Mouse (Mus musculus): Measurements from ENCODE around the gene Eif4g1. TPM values are rescaled to one million over a fixed set of nuclear protein-coding genes. Genes with fewer than 3 reads are reported as not detected.
A peak's percentile ranks its signal among the peaks of the same experiment; 100 is the strongest.

The Eif4g1 gene
- polyA plus RNA-seq, 2 experiments = 65.1 to 101 TPM

DNA sequence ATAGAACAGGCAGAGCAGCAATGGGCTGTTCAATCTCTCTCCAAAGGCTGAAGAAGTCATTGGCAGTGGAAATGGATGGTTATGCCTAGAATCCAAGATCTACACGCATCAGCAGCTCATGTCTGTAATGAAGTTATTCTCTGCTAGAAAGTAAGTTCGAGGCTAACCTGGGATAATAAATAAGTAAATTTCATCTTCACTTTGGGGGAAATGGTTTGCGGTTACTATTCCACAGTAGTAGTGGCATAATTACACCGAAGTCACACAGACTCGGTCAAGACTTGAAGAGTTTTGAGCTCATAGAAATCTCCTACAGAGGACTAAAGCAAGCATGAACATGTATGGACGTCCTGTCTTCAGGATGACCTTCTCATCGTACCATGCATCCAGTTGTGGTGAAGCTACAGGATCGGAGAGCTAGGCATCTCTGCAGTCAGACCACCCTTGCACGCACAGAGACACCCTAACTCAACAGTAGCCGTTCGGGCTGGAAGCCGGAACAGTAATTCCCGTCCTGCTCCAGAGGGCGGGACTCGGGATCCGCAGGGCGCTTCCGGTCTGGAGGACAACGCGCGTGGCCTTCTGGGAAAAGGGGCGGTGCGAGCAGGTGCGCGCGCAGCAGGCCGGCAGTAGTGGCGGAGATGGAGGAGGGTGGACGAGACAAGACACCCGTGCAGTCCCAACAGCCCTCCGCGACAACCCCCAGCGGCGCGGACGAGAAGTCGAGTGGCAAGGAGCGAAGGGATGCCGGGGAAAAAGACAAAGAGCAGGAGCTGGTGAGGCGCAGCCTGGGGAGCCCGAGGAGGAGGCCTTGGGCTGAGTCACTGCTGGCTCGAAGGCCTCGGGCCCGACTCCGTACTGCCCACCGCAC lies 16.8 kb upstream of the Eif4g1 start, which contains the start of gene Psmd2:
TSS of gene Psmd2 (plus strand) at position 577 of the 871 bp plus-strand sequence.
- H3K36me3 ChIP-seq (replicated peaks; ENCODE audit: control insufficient read depth, insufficient read depth, low read depth) = peaks cover 17% of the 10 kb centered on the region
- ATAC-seq (ENCODE audit: insufficient read depth) = peak; percentile 97
- peak within 1 kb of the TSS; percentile 69 for H3K4me2 ChIP-seq (ENCODE audit: low read depth)
- peaks cover 7% of the 10 kb centered on the region in 2 experiments; a peak in 3 of 4 replicates for H3K4me1 ChIP-seq (replicated peaks; ENCODE audit: control insufficient read depth in 2 of 2, insufficient read depth in 2 of 2, low read length in 1 of 2)
- H3K9ac ChIP-seq (replicated peaks) = peak within 1 kb of the TSS; percentile 82
- DNase-seq (ENCODE audit: low read depth in 3 of 3, low spot score in 3 of 3) = peak; percentile 85 to 86 (median 86)
- no peak for TF ChIP-seq EP300 (IDR thresholded peaks at IDR 0.05; ENCODE audit: low read depth)
- TF ChIP-seq CTCF (IDR thresholded peaks at IDR 0.05; ENCODE audit: low read depth) = peak; percentile 34
- peak within 1 kb of the TSS; percentile 51 for H3K27ac ChIP-seq
- no peaks in the 10 kb centered on the region for H3K27me3 ChIP-seq (ENCODE audit: control insufficient read depth, insufficient read depth, low read length)
- peak within 1 kb of the TSS; percentile 80 to 96 for H3K4me3 ChIP-seq (ENCODE audit: insufficient read depth in 1 of 2, low read depth in 2 of 2, low read length in 2 of 2)
- 1% methylated on average over 46 of the region's 46 CpGs for WGBS (ENCODE audit: insufficient replicate concordance)
- no peaks in the 10 kb centered on the region for H3K9me3 ChIP-seq (ENCODE audit: control insufficient read depth, low read length)

DNA sequence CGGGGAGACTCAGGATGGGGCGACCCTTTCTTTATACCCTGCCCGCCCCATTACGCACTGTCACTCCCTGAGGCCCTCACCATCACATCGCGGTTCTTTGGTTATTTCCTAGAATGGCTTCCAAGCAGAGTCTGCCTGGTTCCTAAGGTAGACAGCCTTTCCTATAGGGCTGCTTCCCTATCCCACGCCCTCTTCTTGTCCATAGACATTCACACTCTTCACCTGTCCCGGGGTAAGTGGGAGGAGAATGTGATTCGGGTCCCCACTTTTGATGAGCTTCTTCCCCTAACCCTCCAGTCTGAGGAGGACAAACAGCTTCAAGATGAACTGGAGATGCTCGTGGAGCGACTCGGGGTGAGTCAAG lies 16.2 kb upstream of the Eif4g1 start:
- DNase-seq (ENCODE audit: low read depth in 3 of 3, low spot score in 3 of 3) (no peak), ATAC-seq (ENCODE audit: insufficient read depth) (peak; percentile 39; the same call in 1 of the 2 replicates)
- TF ChIP-seq CTCF (IDR thresholded peaks at IDR 0.05; ENCODE audit: low read depth) = no peak
- TF ChIP-seq EP300 (IDR thresholded peaks at IDR 0.05; ENCODE audit: low read depth) = no peak
- 7% methylated on average over 12 of the region's 12 CpGs for WGBS (ENCODE audit: insufficient replicate concordance)
- no peak overlapping the region; the same call in 1 of the 2 replicates for H3K27ac ChIP-seq
- H3K4me2 ChIP-seq (ENCODE audit: low read depth) = peak overlapping the region; percentile 69
- no peaks in the 10 kb centered on the region for H3K27me3 ChIP-seq (ENCODE audit: control insufficient read depth, insufficient read depth, low read length)
- peak overlapping the region; percentile 80 to 96 for H3K4me3 ChIP-seq (ENCODE audit: insufficient read depth in 1 of 2, low read depth in 2 of 2, low read length in 2 of 2)
- peaks cover 7% of the 10 kb centered on the region in 2 experiments; a peak in 3 of 4 replicates for H3K4me1 ChIP-seq (replicated peaks; ENCODE audit: control insufficient read depth in 2 of 2, insufficient read depth in 2 of 2, low read length in 1 of 2)
- peak overlapping the region; percentile 82 for H3K9ac ChIP-seq (replicated peaks)
- peaks cover 23% of the 10 kb centered on the region for H3K36me3 ChIP-seq (replicated peaks; ENCODE audit: control insufficient read depth, insufficient read depth, low read depth)
- H3K9me3 ChIP-seq (ENCODE audit: control insufficient read depth, low read length) = no peaks in the 10 kb centered on the region

- no peak overlapping the region for H3K9ac ChIP-seq (replicated peaks)
- ATAC-seq (ENCODE audit: insufficient read depth) (no peak), DNase-seq (ENCODE audit: low read depth in 3 of 3, low spot score in 3 of 3) (no peak)
- no peak overlapping the region for H3K4me3 ChIP-seq (ENCODE audit: insufficient read depth in 1 of 2, low read depth in 2 of 2, low read length in 2 of 2)
- H3K27me3 ChIP-seq (ENCODE audit: control insufficient read depth, insufficient read depth, low read length) = no peaks in the 10 kb centered on the region
- H3K9me3 ChIP-seq (ENCODE audit: control insufficient read depth, low read length) = no peaks in the 10 kb centered on the region
- peaks cover 7% of the 10 kb centered on the region in 2 experiments; a peak in 3 of 4 replicates for H3K4me1 ChIP-seq (replicated peaks; ENCODE audit: control insufficient read depth in 2 of 2, insufficient read depth in 2 of 2, low read length in 1 of 2)
- WGBS (ENCODE audit: insufficient replicate concordance) = 50% methylated on average over 2 of the region's 2 CpGs
- peak overlapping the region; percentile 69 for H3K4me2 ChIP-seq (ENCODE audit: low read depth)
- TF ChIP-seq CTCF (IDR thresholded peaks at IDR 0.05; ENCODE audit: low read depth) (no peak), EP300 (IDR thresholded peaks at IDR 0.05; ENCODE audit: low read depth) (no peak)
- H3K36me3 ChIP-seq (replicated peaks; ENCODE audit: control insufficient read depth, insufficient read depth, low read depth) = peaks cover 35% of the 10 kb centered on the region
- no peak overlapping the region for H3K27ac ChIP-seq
Measured at GRCm38 (mm10) chr16:20653315-20653714, 14.8 kb upstream of the Eif4g1 start.

DNA sequence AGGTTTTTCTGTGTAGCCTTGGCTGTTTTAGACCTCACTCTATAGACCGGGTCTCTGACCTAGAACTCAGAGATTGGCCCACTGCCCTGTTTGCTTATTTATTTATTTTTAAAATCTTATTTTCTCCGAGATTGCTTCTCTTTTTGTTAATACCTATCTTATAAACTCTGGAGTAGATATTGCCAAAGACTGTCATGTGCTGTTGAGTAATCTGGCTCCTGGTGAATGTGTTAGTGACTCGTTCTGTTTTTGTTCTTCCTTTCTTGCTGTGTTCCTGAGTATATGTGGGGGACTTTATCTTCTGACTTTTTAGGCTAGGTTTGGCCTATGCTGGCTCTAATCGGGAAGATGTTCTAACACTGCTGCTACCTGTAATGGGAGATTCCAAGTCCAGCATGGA lies 10.5 kb upstream of the Eif4g1 start:
- Histone ChIP-seq H3K27me3 (ENCODE audit: control insufficient read depth, insufficient read depth, low read length) (no peaks in the 10 kb centered on the region), H3K27ac (no peak overlapping the region), H3K36me3 (replicated peaks; ENCODE audit: control insufficient read depth, insufficient read depth, low read depth) (peaks cover 73% of the 10 kb centered on the region), H3K4me2 (ENCODE audit: low read depth) (no peak overlapping the region), H3K4me1 (replicated peaks; ENCODE audit: control insufficient read depth in 2 of 2, insufficient read depth in 2 of 2, low read length in 1 of 2) (peaks cover 2 to 4% of the 10 kb centered on the region in 2 experiments; a peak in 2 of 4 replicates), H3K9ac (replicated peaks) (no peak overlapping the region), H3K4me3 (ENCODE audit: insufficient read depth in 1 of 2, low read depth in 2 of 2, low read length in 2 of 2) (no peak overlapping the region), H3K9me3 (ENCODE audit: control insufficient read depth, low read length) (no peaks in the 10 kb centered on the region)
- DNase-seq (ENCODE audit: low read depth in 3 of 3, low spot score in 3 of 3) = no peak
- TF ChIP-seq CTCF (IDR thresholded peaks at IDR 0.05; ENCODE audit: low read depth) = no peak
- TF ChIP-seq EP300 (IDR thresholded peaks at IDR 0.05; ENCODE audit: low read depth) = no peak
- ATAC-seq (ENCODE audit: insufficient read depth) = no peak
- WGBS (ENCODE audit: insufficient replicate concordance) = 75% methylated on average over 4 of the region's 4 CpGs

GRCm38 (mm10) chr16:20670291-20670690 lies 2.2 kb downstream of the Eif4g1 start:
- Histone ChIP-seq H3K4me3 (ENCODE audit: insufficient read depth in 1 of 2, low read depth in 2 of 2, low read length in 2 of 2) (no peak overlapping the region), H3K9ac (replicated peaks) (no peak overlapping the region), H3K27ac (no peak overlapping the region), H3K36me3 (replicated peaks; ENCODE audit: control insufficient read depth, insufficient read depth, low read depth) (peaks cover 7% of the 10 kb centered on the region), H3K9me3 (ENCODE audit: control insufficient read depth, low read length) (no peaks in the 10 kb centered on the region), H3K27me3 (ENCODE audit: control insufficient read depth, insufficient read depth, low read length) (no peaks in the 10 kb centered on the region), H3K4me2 (ENCODE audit: low read depth) (no peak overlapping the region), H3K4me1 (replicated peaks; ENCODE audit: control insufficient read depth in 2 of 2, insufficient read depth in 2 of 2, low read length in 1 of 2) (peaks cover 16 to 17% of the 10 kb centered on the region in 2 experiments)
- DNase-seq (ENCODE audit: low read depth in 3 of 3, low spot score in 3 of 3) (no peak), ATAC-seq (ENCODE audit: insufficient read depth) (no peak)
- no peak for TF ChIP-seq CTCF (IDR thresholded peaks at IDR 0.05; ENCODE audit: low read depth)
- no peak for TF ChIP-seq EP300 (IDR thresholded peaks at IDR 0.05; ENCODE audit: low read depth)
- WGBS (ENCODE audit: insufficient replicate concordance) = 87% methylated on average over 3 of the region's 3 CpGs

All from liver, embryonic 14.5 days (tissue).